Mouse (Mus musculus): ENCODE results near the gene Pop4. TPM values are rescaled to one million over a fixed set of nuclear protein-coding genes. Genes with fewer than 3 reads are reported as not detected.
"Not testable (repeated sequence)": the region's sequence is repeated elsewhere in the genome, so short reads cannot be mapped to it uniquely, and the experiment has no call there.

The Pop4 gene
- polyA plus RNA-seq (2021), result 38.8 TPM

- peak; percentile 82 for ATAC-seq
- TF ChIP-seq CTCF (IDR thresholded peaks at IDR 0.05), result no peak
- POLR2A ChIA-PET, result interaction anchor here (0.8 to 1.3 kb wide), 7 partner anchors 10 to 89 kb away, joined by 3 to 4 read pairs (median 3); partner anchors contain the start of gene 1600014C10Rik
- no peak for DNase-seq (ENCODE audit: low read depth, low spot score)
- no peaks in the 10 kb centered on the region for H3K27me3 ChIP-seq
- CTCF ChIA-PET, result interaction anchor here (1.3 to 3.0 kb wide), 3 partner anchors 70 to 88 kb away, joined by 5 to 16 read pairs (median 13); partner anchors contain the start of gene 1600014C10Rik
- in situ Hi-C loops (cut with MboI; ENCODE audit: low pct_unique_long_range_greater_than_20kb), result no loop called here
These were observed at the start of gene Pop4 for GRCm38 (mm10) chr7:38270703-38271510. TSS of gene Pop4 (minus strand) at chr7:38271423.

DNA sequence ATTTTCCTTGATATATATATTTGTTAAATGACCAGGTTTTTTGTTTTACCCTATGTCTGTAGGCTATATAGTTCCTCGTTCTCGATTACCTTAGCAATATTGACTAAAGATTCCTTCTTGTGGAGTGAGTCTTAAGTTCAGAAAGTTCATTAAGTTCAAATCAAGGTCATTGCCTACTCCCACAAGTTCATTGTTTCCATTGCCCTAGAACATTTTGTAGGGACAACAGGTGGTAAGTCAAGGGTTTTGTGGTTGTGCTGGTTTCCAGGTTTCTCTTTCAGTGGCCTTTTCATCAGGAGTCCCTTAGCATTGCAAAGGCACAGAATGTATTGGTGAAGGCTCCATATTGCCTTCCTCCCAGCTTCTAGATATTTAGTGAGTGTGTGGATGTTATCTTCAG, 49.4 kb upstream of the Pop4 start:
- no peak for TF ChIP-seq CTCF (IDR thresholded peaks at IDR 0.05)
- CTCF ChIA-PET, result no interaction called here
- POLR2A ChIA-PET, result no interaction called here
- ATAC-seq, result no peak
- in situ Hi-C loops (cut with MboI; ENCODE audit: low pct_unique_long_range_greater_than_20kb), result no loop called here
- no peak for DNase-seq (ENCODE audit: low read depth, low spot score)
- no peaks in the 10 kb centered on the region for H3K27me3 ChIP-seq

DNA sequence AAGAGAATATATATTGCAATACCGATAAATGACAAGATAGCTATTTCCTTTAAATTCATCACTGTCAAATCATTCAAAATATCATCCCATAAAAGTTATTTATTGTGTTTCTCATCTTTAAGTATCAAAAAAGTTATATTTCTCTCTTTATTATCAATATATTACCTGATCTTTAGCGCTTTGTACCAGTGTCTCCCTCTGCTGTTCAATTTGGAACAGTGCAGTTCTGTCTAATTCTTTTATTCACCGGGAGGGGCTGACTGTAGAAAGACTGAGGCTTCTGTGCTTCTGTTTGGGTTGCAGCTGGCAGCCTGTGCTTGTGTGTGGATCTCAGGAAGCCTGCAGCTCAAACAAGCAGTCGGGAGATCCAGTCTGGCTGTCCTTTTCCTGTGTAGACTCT, 11.0 kb upstream of the Pop4 start:
- ATAC-seq; DNase-seq (ENCODE audit: low read depth, low spot score); POLR2A ChIA-PET; H3K27me3 ChIP-seq; CTCF ChIA-PET; in situ Hi-C loops (cut with MboI; ENCODE audit: low pct_unique_long_range_greater_than_20kb): not testable (repeated sequence)
- TF ChIP-seq CTCF (IDR thresholded peaks at IDR 0.05), result peak; percentile 41

GRCm38 (mm10) chr7:38272551-38272950, 1.3 kb upstream of the Pop4 start:
- DNase-seq (ENCODE audit: low read depth, low spot score) (no peak), ATAC-seq (peak; percentile 24)
- CTCF ChIA-PET, result interaction anchor here (1.8 to 3.0 kb wide), 2 partner anchors 71 to 89 kb away, joined by 5 to 16 read pairs; partner anchors contain the start of gene 1600014C10Rik
- in situ Hi-C loops (cut with MboI; ENCODE audit: low pct_unique_long_range_greater_than_20kb), result no loop called here
- H3K27me3 ChIP-seq, result no peaks in the 10 kb centered on the region
- POLR2A ChIA-PET, result no interaction called here
- TF ChIP-seq CTCF (IDR thresholded peaks at IDR 0.05), result no peak

DNA sequence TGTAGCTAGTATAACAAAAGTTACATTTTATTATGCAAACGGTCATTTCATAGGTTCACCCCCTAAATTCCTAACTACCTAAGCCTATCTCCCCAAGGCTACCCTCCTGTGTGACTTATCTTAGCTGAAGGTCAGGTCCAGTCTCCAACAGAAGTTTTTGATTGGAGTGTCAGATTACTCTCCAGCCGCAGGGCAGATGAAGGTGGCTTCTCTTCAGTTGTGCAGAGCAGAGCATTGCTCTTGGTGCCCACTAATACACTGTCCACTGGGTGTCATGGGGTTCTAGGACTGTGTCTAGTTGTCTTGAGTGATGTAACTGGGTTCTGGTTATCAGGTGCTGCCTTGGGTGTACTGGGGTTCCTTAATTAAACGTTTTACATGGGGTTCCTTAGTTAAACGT, 636 bp upstream of the Pop4 start:
- POLR2A ChIA-PET, result interaction anchor here (1.1 kb wide), 2 partner anchors 11 to 45 kb away, joined by 3 to 4 read pairs; no protein-coding TSS in a partner anchor
- ATAC-seq (peak; percentile 28), DNase-seq (ENCODE audit: low read depth, low spot score) (no peak)
- no peak for TF ChIP-seq CTCF (IDR thresholded peaks at IDR 0.05)
- CTCF ChIA-PET, result interaction anchor here (1.8 to 3.0 kb wide), 2 partner anchors 71 to 89 kb away, joined by 5 to 16 read pairs; partner anchors contain the start of gene 1600014C10Rik
- in situ Hi-C loops (cut with MboI; ENCODE audit: low pct_unique_long_range_greater_than_20kb), result no loop called here
- no peaks in the 10 kb centered on the region for H3K27me3 ChIP-seq

DNA sequence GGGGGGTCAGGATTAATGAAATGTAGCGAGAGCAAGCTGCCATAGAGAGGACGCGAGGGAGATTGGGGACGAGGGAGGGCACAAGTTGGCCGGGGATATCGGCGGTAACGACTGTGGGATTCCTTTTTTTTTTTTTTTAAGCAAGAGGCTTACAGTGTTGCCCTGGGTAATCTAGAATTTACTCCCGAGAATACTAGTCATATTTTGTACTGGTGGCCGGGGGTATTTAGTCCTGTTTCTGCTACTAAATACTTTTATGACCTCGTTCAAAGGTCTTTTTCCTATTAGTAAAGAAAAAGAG, 238 bp upstream of the Pop4 start:
- ATAC-seq (peak; percentile 52), DNase-seq (ENCODE audit: low read depth, low spot score) (no peak)
- no peaks in the 10 kb centered on the region for H3K27me3 ChIP-seq
- in situ Hi-C loops (cut with MboI; ENCODE audit: low pct_unique_long_range_greater_than_20kb), result no loop called here
- no peak for TF ChIP-seq CTCF (IDR thresholded peaks at IDR 0.05)
- ChIA-PET CTCF (interaction anchor here (1.8 to 3.0 kb wide), 2 partner anchors 70 to 88 kb away, joined by 5 to 16 read pairs; partner anchors contain the start of gene 1600014C10Rik), POLR2A (interaction anchor here (0.8 to 1.3 kb wide), 4 partner anchors 11 to 89 kb away, joined by 3 to 4 read pairs (median 4); partner anchors contain the start of gene 1600014C10Rik)

DNA sequence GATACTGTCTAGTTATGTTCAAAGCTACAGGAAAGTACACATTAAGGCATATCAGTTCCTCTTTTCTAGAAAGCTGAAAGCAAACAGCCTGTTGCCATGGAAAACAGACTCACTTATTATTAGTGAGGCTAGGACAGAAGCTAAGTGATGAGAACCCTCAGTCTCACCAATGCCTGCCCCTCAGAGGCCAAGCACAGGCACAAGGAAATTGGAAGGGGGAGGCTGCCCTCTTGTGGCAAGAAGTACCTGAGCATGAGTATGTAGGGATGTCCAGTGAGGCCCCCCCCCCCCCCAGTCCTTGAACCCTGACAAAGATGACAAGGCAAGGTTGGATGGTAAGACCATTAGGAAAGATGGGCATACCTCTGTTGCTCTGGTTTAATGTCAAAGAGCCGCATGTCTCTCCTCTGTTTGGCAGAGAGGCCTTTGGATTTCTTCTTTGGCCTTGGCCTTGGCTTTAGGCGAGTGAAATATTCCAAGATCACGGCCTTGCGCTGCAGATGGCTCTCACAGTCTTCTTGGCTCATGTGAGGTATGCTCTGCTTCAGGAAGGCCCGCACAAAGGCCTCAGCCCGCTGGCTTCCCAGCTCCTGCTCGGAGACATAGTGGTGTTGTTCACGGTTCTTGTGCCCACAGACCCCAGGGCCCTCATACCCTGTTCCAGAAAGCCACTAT, 4.1 kb downstream of the Pop4 start:
- in situ Hi-C loops (cut with MboI; ENCODE audit: low pct_unique_long_range_greater_than_20kb), result loop anchor here (10.0 kb wide), 1 partner anchor 182 kb away; no protein-coding TSS in a partner anchor
- TF ChIP-seq CTCF (IDR thresholded peaks at IDR 0.05), result peak; percentile 64

GRCm38 (mm10) chr7:38262406-38262805, 8.8 kb downstream of the Pop4 start:
- ATAC-seq, result no peak
- in situ Hi-C loops (cut with MboI; ENCODE audit: low pct_unique_long_range_greater_than_20kb), result loop anchor here (5.0 to 10.0 kb wide), 2 partner anchors 70 to 178 kb away; no protein-coding TSS in a partner anchor
- no peak for DNase-seq (ENCODE audit: low read depth, low spot score)
- ChIA-PET CTCF (interaction anchor here (0.8 to 2.7 kb wide), 4 partner anchors 11 to 80 kb away, joined by 3 to 10 read pairs (median 6); partner anchors contain the start of gene 1600014C10Rik), POLR2A (no interaction called here)
- no peaks in the 10 kb centered on the region for H3K27me3 ChIP-seq
- TF ChIP-seq CTCF (IDR thresholded peaks at IDR 0.05), result no peak

More for the DNA sequence above, 4.1 kb downstream of the Pop4 start:
- H3K27me3 ChIP-seq, result no peaks in the 10 kb centered on the region
- DNase-seq (ENCODE audit: low read depth, low spot score) (no peak), ATAC-seq (peak; percentile 83)
- CTCF ChIA-PET, result interaction anchor here (0.5 to 5.3 kb wide), 9 partner anchors 11 to 180 kb away, joined by 3 to 43 read pairs (median 4); partner anchors contain the start of gene 1600014C10Rik
- POLR2A ChIA-PET, result interaction anchor here (0.5 kb wide), 1 partner anchor 106 kb away, joined by 3 read pairs; no protein-coding TSS in a partner anchor

- no peak for TF ChIP-seq CTCF (IDR thresholded peaks at IDR 0.05)
- DNase-seq (ENCODE audit: low read depth, low spot score), result no peak
- in situ Hi-C loops (cut with MboI; ENCODE audit: low pct_unique_long_range_greater_than_20kb), result loop anchor here (5.0 to 10.0 kb wide), 2 partner anchors 67 to 175 kb away; no protein-coding TSS in a partner anchor
- ChIA-PET POLR2A (no interaction called here), CTCF (no interaction called here)
- no peaks in the 10 kb centered on the region for H3K27me3 ChIP-seq
- ATAC-seq, result no peak
These were observed 11.6 kb downstream of the Pop4 start for GRCm38 (mm10) chr7:38259631-38260030.

DNA sequence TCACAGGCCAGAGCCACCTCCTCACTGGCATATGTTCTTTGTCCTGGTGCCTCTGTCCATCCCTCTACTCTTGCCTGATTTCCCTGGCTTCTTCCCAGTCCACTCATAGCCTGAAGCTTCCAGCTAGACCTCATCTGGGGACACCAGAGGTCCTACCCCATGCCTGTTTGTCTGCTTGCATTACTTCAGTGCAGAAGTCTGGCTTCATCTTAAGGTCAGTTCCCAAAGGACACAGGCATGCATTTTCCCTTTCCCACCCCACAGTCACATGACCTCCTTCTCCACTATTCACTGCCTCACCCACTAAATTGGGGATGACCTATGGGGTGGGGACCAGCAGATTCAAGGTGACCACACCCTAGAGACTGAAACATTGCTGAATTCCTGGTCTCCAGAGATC, 17.8 kb downstream of the Pop4 start:
- ATAC-seq, result no peak
- ChIA-PET POLR2A (no interaction called here), CTCF (no interaction called here)
- no peaks in the 10 kb centered on the region for H3K27me3 ChIP-seq
- no peak for DNase-seq (ENCODE audit: low read depth, low spot score)
- TF ChIP-seq CTCF (IDR thresholded peaks at IDR 0.05), result no peak
- in situ Hi-C loops (cut with MboI; ENCODE audit: low pct_unique_long_range_greater_than_20kb), result no loop called here
